Mouse (Mus musculus): ENCODE data around the gene Inf2. TPM values are rescaled to one million over a fixed set of nuclear protein-coding genes. Genes with fewer than 3 reads are reported as not detected.

The Inf2 gene
- polyA plus RNA-seq, 1 experiment from 2014 or later, result 9.4 TPM

DNA sequence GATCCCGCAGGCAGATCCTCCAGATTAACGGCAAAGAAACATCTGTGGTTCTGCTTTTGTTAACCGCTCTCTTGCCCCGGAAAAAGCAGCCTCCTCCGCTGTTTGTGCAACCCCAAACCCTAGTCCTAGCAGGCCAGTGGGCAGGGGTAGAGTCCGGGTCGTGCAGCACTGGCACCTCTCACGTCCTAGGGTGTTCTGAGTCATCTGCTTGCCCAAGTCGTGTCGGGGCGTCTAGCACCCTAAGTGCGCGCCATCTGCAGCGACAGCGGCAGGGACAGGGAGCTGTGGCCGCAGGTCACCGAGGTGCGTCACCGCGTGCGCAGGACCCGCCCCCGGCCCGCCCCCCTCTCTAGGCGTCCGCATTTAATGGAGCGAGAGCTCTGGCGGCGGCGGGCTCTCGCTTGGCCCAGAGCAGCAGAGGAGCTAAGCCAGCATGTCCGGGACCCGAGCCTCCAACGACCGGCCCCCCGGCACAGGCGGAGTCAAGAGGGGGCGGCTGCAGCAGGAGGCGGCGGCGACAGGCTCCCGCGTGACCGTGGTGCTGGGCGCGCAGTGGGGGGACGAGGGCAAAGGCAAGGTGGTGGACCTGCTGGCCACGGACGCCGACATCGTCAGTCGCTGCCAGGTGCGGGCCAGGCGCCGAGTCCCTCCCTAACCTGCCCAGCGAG lies 31.2 kb downstream of the Inf2 start, which contains the start of gene Adssl1:
Gene Adssl1, plus strand, starts transcription at position 360 of the 668 bp plus-strand sequence.
- H3K36me3 ChIP-seq (ENCODE audit: inconsistent target), result no peaks in the 10 kb centered on the region
- peak within 1 kb of the TSS; percentile 68 for H3K4me3 ChIP-seq (ENCODE audit: inconsistent target)
- under 1% methylated on average over 43 of the region's 56 CpGs for WGBS (ENCODE audit: missing documents)
- peak within 1 kb of the TSS; percentile 91 for H3K27ac ChIP-seq
- H3K79me2 ChIP-seq (ENCODE audit: inconsistent target), result peaks cover 14% of the 10 kb centered on the region; the same call in 1 of the 2 replicates

DNA sequence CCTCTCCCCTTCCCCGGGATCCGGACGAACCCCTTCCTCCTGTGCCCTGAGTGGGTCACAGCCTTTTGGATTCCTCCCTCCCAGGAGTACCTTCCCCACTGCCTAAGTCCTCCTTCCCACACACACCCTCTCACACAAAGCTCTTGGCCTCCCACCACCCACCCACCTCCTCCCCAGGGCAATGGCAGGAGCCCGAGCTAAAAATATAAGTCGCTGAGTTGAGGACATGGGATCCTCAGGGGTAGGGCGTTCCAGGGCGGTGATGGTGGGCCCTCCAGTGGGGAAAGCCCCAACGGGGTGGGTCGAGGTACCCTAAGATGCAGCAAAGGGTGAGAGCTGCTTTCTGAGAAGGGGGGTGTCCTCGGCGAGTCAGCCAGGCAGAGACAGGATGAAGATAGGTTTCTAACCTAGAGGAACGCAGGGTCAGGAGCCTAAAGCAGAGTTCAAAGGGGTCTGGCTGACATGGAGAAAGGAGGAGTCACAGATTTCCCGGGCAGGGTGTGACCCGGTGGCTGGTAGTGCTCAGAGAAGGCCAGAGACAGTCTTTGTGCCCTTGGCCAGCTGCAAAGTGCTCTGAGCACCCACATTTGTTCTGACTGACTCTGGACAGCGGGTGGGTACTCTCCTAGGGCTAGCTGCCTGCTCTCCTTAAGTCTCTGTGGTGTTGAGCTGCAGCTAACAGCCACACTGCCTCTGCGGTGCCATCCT lies 31.9 kb downstream of the Inf2 start:
- whole genome bisulfite sequencing (ENCODE audit: missing documents), result 1% methylated on average over 16 of the region's 16 CpGs
- H3K4me3 ChIP-seq (ENCODE audit: inconsistent target), result peak overlapping the region; percentile 68
- H3K79me2 ChIP-seq (ENCODE audit: inconsistent target), result peaks cover 14% of the 10 kb centered on the region; the same call in 1 of the 2 replicates
- H3K27ac ChIP-seq, result peak overlapping the region; percentile 91
- no peaks in the 10 kb centered on the region for H3K36me3 ChIP-seq (ENCODE audit: inconsistent target)

DNA sequence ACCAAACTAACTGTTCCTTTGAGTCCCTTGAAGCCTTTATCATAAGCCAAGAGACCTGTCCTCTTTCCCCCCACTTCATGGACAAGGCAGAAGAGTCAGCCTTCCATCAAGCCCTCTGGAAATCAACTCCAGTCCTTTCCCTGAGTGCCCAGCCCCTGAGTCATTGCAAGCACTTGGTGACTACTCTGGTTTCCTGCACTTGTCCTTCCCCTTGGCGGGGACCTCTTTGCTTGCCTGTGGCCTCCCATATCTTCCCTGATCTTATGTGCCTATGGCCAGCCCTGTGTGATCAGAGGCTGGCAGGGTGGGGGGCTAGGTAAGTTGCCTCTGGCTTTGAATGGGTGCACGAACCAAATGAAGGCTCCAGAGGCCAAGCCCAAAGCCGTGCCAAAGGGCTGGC lies 33.3 kb downstream of the Inf2 start:
- H3K79me2 ChIP-seq (ENCODE audit: inconsistent target), result peaks cover 14% of the 10 kb centered on the region; the same call in 1 of the 2 replicates
- no peaks in the 10 kb centered on the region for H3K36me3 ChIP-seq (ENCODE audit: inconsistent target)
- WGBS (ENCODE audit: missing documents), result 44% methylated on average over 3 of the region's 3 CpGs
- no peak overlapping the region for H3K4me3 ChIP-seq (ENCODE audit: inconsistent target)
- H3K27ac ChIP-seq, result peak overlapping the region; percentile 91

DNA sequence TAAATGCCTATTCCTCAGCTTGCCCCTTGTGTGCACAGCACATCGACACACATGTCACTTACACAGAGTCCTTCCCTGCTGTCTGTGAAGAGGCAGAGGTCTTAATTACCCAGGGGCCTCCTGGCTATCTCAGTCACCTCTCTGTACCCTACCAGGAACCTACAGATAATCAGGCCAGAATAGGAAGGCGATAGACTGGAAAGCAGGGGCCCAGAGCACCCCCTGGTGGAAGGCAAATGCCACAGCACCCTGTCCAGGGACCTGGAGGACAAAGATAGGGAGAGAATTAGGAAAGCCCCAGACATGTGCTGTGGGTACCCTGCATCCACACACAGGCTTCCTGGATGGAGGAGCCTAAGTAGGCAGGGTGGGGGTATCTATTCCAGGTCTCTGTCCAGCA lies 35.2 kb downstream of the Inf2 start:
- Histone ChIP-seq H3K79me2 (ENCODE audit: inconsistent target) (peaks cover 14% of the 10 kb centered on the region; the same call in 1 of the 2 replicates), H3K36me3 (ENCODE audit: inconsistent target) (no peaks in the 10 kb centered on the region), H3K27ac (no peak overlapping the region), H3K4me3 (ENCODE audit: inconsistent target) (no peak overlapping the region)
- 31% methylated on average over 2 of the region's 2 CpGs for WGBS (ENCODE audit: missing documents)

DNA sequence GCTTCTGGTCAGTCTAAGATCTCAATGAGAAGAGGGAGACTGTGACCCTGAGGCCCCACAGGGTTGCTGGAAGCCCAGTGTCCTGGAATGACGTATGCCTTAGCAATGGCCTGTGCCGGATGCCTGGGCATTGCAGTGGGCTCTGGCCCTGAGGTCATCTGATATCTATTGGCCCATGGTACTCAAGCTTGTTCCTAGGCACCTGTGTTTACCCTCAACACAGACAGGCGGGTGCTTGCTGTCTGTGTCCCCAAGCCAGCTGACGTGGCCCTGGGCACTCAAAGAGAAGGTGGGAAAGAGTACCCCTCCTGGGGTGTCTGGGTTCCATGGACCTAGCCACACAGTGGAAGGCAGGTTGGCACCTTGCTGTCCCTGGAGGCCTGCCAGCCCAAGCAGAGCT lies 37.1 kb downstream of the Inf2 start:
- no peaks in the 10 kb centered on the region for H3K36me3 ChIP-seq (ENCODE audit: inconsistent target)
- H3K27ac ChIP-seq, result no peak overlapping the region
- H3K79me2 ChIP-seq (ENCODE audit: inconsistent target), result peaks cover 9% of the 10 kb centered on the region; the same call in 1 of the 2 replicates
- H3K4me3 ChIP-seq (ENCODE audit: inconsistent target), result no peak overlapping the region
- 89% methylated on average over 4 of the region's 4 CpGs for WGBS (ENCODE audit: missing documents)

DNA sequence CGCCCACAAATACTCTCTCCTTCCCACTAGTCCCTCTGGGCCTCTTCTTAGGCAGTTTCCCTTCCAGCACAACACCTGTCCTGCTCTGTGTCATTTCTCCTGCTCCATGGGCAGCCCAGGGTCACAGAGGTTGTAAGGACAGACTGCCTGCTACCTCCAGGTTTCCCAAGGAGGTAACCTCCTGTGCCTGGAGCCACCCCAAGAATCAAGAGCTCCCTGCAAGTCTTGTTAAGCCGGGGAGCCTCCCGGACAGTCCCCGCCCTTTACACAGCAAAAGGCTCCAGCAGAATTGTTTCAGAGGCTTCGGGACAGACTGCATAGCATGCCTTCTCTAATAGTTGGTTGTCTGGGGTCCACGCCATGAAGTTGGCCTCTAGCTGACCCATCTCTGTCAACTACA lies 37.9 kb downstream of the Inf2 start:
- WGBS (ENCODE audit: missing documents), result 84% methylated on average over 6 of the region's 6 CpGs
- H3K79me2 ChIP-seq (ENCODE audit: inconsistent target), result peaks cover 1% of the 10 kb centered on the region; the same call in 1 of the 2 replicates
- peak overlapping the region; percentile 98 for H3K27ac ChIP-seq
- H3K4me3 ChIP-seq (ENCODE audit: inconsistent target), result no peak overlapping the region
- H3K36me3 ChIP-seq (ENCODE audit: inconsistent target), result no peaks in the 10 kb centered on the region

DNA sequence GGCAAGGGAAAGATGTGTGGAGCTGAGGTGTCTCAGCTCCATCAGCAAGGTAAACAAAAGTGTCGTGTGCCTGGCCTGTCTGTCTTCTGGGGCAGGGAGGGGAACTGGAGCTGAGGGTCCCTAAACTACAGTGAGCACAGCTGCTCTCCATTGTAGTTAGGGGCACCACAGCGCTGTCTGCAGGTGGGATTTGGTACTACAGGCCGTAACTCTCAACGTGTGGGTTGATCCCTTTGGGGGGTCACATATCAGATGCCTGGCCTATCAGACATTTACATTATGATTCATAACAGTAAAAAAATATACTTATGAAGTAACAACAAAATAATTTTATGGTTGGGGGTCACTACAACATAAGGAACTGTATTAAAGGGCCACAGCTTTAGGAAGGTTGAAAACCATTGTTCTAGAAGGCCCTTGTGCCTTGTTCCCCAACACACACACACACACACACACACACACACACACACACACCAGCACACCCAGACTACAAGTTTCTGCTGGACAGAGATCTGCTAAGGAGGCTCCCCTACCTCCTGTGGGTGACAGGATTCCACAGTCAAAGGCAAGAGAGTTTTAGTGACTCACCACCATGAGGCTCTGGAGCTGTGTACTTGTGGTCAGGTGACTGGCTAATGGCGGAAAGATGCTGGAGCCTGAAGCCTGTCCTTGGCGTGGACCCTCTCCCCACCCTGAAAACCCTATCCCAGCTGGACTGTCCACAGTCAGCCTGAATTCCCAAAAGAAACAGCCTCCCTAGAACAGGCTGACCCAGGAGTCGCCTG lies 38.7 kb downstream of the Inf2 start:
- Histone ChIP-seq H3K4me3 (ENCODE audit: inconsistent target) (no peak overlapping the region), H3K27ac (peak overlapping the region; percentile 98)
- WGBS (ENCODE audit: missing documents), result 61% methylated on average over 6 of the region's 7 CpGs

DNA sequence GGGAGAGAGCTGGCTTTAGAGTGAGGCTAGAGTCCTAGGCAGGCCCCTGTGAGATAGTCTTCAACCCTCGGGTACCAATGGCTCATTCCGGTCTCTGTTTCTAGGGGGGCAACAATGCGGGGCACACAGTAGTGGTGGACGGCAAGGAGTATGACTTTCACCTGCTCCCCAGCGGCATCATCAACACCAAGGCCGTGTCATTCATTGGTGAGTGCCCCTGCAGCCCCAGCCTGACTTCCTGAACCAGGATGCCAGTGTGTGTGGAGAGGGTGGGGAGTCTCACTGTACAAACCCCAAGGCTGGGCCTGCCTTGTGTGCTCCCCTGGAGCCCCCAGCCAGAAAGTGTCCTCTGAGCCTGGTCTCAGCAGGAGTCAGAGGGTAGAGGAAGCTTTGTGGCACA lies 39.6 kb downstream of the Inf2 start:
- Histone ChIP-seq H3K4me3 (ENCODE audit: inconsistent target) (no peak overlapping the region; the same call in 1 of the 2 replicates), H3K79me2 (ENCODE audit: inconsistent target) (no peaks in the 10 kb centered on the region), H3K27ac (peak overlapping the region; percentile 98), H3K36me3 (ENCODE audit: inconsistent target) (no peaks in the 10 kb centered on the region)
- 19% methylated on average over 6 of the region's 6 CpGs for WGBS (ENCODE audit: missing documents)

More for the DNA sequence above, 38.7 kb downstream of the Inf2 start:
- Histone ChIP-seq H3K79me2 (ENCODE audit: inconsistent target) (no peaks in the 10 kb centered on the region), H3K36me3 (ENCODE audit: inconsistent target) (no peaks in the 10 kb centered on the region)

DNA sequence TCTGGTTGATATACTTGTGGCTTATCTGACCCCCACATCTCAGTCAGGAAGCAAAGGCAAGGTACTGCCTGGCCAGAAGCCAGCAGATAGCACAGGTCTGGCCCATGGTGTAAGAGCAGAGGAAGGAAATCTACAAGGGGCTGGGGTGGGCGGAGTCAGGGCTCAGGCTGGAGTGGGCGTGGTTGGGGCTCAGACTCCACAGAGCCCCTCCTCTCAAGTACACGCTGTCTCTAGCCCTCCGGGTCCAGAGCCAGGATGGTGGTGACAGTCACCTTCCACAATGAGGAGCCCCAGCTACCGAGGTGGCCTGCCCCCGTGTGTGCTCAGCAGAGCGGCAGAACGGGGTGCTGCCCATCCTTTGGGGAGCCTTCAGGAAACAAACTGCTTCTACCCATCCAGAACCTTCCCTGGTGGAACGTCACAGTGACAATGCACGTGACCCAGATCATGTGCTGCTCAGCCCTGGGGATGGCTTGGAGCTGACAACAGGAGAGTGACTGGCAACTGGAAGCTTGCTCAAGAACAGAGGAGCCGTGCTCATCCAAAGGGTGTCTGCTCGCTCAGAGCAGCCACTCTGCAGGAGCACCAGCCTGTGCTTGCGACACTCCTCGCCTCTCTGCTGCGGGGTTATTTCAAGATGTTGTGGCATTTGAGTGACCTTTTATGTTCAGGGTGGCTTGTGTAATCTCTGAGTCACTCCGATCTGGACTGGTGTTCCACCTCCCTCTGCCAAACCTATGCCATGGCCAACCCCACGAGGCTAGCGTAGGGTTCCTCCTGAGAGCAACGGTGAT lies 40.5 kb downstream of the Inf2 start:
- no peaks in the 10 kb centered on the region for H3K36me3 ChIP-seq (ENCODE audit: inconsistent target)
- under 1% methylated on average over 19 of the region's 19 CpGs for WGBS (ENCODE audit: missing documents)
- H3K4me3 ChIP-seq (ENCODE audit: inconsistent target), result peak overlapping the region; percentile 3; the same call in 1 of the 2 replicates
- no peaks in the 10 kb centered on the region for H3K79me2 ChIP-seq (ENCODE audit: inconsistent target)
- peak overlapping the region; percentile 98 for H3K27ac ChIP-seq

DNA sequence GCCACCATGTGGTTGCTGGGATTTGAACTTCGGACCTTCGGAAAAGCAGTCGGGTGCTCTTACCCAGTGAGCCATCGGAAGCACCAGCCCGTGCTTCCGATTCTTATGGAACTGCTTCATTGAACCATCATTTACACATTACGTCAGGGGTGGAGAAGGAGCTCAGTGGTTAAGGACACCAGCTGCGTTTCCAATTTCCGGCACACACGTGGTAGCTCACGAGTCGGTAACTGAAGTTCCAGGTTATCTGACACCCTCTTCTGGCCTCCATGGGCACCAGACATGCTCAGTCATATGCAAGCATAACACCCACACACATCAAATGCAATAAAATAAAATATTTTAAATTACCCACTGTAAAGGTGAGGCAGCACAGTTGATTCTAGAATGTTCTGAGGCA lies 41.4 kb downstream of the Inf2 start:
- 78% methylated on average over 7 of the region's 12 CpGs for WGBS (ENCODE audit: missing documents)
- Histone ChIP-seq H3K79me2 (ENCODE audit: inconsistent target) (no peaks in the 10 kb centered on the region), H3K36me3 (ENCODE audit: inconsistent target) (no peaks in the 10 kb centered on the region), H3K27ac (peak overlapping the region; percentile 98), H3K4me3 (ENCODE audit: inconsistent target) (no peak overlapping the region)

DNA sequence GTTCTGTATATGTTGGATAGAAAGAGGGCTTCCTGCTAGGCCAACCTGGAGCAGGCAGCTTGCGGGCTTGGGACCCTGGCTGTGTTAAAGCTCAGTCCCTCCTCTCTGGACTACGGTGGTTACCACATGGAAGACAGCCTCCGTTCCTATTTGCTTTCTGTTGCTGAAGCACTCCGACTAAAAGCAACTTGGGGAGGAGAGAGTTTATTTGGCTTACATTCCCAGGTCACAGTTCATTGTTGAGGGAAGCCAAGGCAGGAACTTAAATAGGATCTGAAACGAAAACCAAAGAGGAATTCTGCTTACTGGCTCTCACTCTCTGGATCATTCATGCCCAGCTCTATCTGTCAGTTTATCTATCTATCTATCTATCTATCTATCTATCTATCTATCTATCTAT lies 42.2 kb downstream of the Inf2 start:
- H3K27ac ChIP-seq, result peak overlapping the region; percentile 98
- H3K36me3 ChIP-seq (ENCODE audit: inconsistent target), result no peaks in the 10 kb centered on the region
- no peaks in the 10 kb centered on the region for H3K79me2 ChIP-seq (ENCODE audit: inconsistent target)
- 95% methylated on average over 5 of the region's 5 CpGs for WGBS (ENCODE audit: missing documents)
- H3K4me3 ChIP-seq (ENCODE audit: inconsistent target), result no peak overlapping the region

DNA sequence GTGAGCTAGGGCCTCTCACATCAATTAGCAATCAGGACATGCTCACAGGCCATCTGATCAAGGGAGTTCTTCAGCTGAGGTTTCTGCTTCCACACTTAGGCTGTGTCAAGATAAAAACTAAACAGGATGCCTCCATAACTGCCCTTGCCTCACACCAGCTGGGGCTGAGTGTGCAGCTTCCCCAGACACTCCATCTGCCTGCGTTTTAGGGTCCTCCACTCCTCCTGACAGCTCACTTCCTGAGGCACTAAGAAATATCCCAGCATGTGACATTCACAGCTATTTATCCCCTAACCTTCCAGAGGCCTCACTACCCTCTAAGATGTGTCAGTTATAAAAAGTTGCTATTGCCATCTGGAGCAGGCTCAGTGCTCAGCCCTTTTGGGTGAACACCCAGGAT lies 42.9 kb downstream of the Inf2 start:
- WGBS (ENCODE audit: missing documents), result 7% methylated on average over 1 of the region's 1 CpGs
- H3K79me2 ChIP-seq (ENCODE audit: inconsistent target), result no peaks in the 10 kb centered on the region
- H3K27ac ChIP-seq, result peak overlapping the region; percentile 98
- no peaks in the 10 kb centered on the region for H3K36me3 ChIP-seq (ENCODE audit: inconsistent target)
- no peak overlapping the region for H3K4me3 ChIP-seq (ENCODE audit: inconsistent target)

DNA sequence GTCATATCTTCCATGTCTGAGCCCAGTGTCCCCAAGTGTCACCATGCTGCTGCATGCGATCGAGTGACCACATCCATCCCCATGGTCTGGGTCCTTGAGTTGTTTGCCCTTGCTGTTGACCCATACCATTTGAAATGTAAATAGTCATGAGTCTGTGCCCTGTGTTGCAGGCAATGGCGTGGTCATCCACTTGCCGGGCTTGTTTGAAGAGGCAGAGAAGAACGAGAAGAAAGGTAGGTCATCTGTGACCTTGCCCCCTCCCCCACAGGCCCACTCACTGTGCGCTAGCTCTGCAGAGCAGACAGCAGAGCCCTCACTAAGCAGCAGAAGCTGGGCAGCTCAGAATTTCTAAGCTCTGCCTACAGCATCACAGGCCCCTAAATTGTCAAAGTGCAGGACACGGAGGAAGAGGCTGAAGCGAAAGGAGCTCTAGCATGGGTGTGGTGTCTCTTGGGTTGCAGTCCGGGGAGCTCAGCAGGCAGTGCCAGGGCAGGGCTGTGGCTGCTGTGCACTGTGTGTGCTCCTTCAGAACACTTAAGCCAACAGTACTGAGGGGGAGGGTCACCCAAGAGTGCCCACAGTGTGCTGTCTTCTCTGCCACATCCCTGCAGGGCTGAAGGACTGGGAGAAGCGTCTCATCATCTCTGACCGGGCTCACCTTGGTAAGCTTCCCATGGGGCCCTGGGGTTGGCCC lies 43.6 kb downstream of the Inf2 start:
- Histone ChIP-seq H3K4me3 (ENCODE audit: inconsistent target) (peak overlapping the region; percentile 24; the same call in 1 of the 2 replicates), H3K36me3 (ENCODE audit: inconsistent target) (no peaks in the 10 kb centered on the region), H3K79me2 (ENCODE audit: inconsistent target) (no peaks in the 10 kb centered on the region), H3K27ac (peak overlapping the region; percentile 98)
- WGBS (ENCODE audit: missing documents), result 83% methylated on average over 11 of the region's 11 CpGs
